Mouse (Mus musculus) neural tube, embryonic 15.5 days (tissue): ENCODE measurements at regions not wholly inside any gene's neighbourhood (a gene's known extent, or its start where the extent isn't known, plus 50 kb on each side); places are given as distances from the start of the nearest gene placed in this dataset.
A peak's percentile ranks its signal among the peaks of the same experiment; 100 is the strongest.

Source experiments
- ATAC-seq: fragments of 200-750 bp; cut with Nextera tagmentation; 2 replicates; pipeline ENCODE4 v1.8.0; 2017; ENCODE audit warnings: mild to moderate bottlenecking, moderate TSS enrichment, moderate library complexity; ENCODE audit not compliant: low FRiP score
- H3K27ac ChIP-seq: fragments of 300-500 bp; sonication (generic); replicated peaks from 2 replicates; pipeline ENCODE4 v1.5.1; 2015; ENCODE audit warnings: mild to moderate bottlenecking, inconsistent platforms
- H3K27me3 ChIP-seq: fragments of 300-500 bp; sonication (generic); replicated peaks from 2 replicates; pipeline ENCODE4 v1.6.1; 2015; ENCODE audit warnings: inconsistent platforms
- H3K36me3 ChIP-seq: fragments of 300-500 bp; sonication (generic); 2 replicates; pipeline ENCODE4 v1.6.1; 2015; ENCODE audit warnings: inconsistent platforms
- H3K4me1 ChIP-seq: fragments of 300-500 bp; sonication (generic); 2 replicates; pipeline ENCODE4 v1.6.1; 2015; ENCODE audit warnings: inconsistent platforms
- H3K4me2 ChIP-seq: fragments of 300-500 bp; sonication (generic); 2 replicates; pipeline ENCODE4 v1.6.1; 2015; ENCODE audit warnings: inconsistent platforms, mild to moderate bottlenecking, moderate library complexity
- H3K4me3 ChIP-seq: fragments of 300-500 bp; sonication (generic); replicated peaks from 2 replicates; pipeline ENCODE4 v1.5.1; 2015; ENCODE audit warnings: mild to moderate bottlenecking, inconsistent platforms
- H3K9ac ChIP-seq: fragments of 300-500 bp; sonication (generic); replicated peaks from 2 replicates; pipeline ENCODE4 v1.6.1; 2015; ENCODE audit warnings: mild to moderate bottlenecking, inconsistent platforms
- H3K9me3 ChIP-seq: fragments of 300-500 bp; sonication (generic); replicated peaks from 2 replicates; pipeline ENCODE4 v1.6.1; 2016; ENCODE audit warnings: inconsistent platforms
- WGBS: fragments of 180-500 bp; shearing (Covaris S2); methylation state at CpG from one replicate; pipeline ENCODE4 v1.1.7; 2015; ENCODE audit warnings: mixed read lengths; 5-methylcytosine and 5-hydroxymethylcytosine counted together

GRCm38 (mm10) chr4:33812338-33812737 is 112.1 kb upstream of the Cnr1 start:
- no peak overlapping the region for H3K4me2 ChIP-seq
- WGBS, result 63% methylated on average over 1 of the region's 1 CpGs
- no peak for ATAC-seq
- H3K27me3 ChIP-seq, result 0 out of 2 replicates have a peak, but pooled peaks cover 2% of the 10 kb centered on the region
- H3K9me3 ChIP-seq, result no peaks in the 10 kb centered on the region
- H3K36me3 ChIP-seq, result no peaks in the 10 kb centered on the region
- no peaks in the 10 kb centered on the region for H3K4me1 ChIP-seq
- H3K9ac ChIP-seq, result no peak overlapping the region
- no peak overlapping the region for H3K27ac ChIP-seq
- H3K4me3 ChIP-seq, result no peak overlapping the region

GRCm38 (mm10) chr4:33823850-33824249 is 100.5 kb upstream of the Cnr1 start:
- no peaks in the 10 kb centered on the region for H3K9me3 ChIP-seq
- WGBS, result 3% methylated on average over 5 of the region's 5 CpGs
- no peak for ATAC-seq

GRCm38 (mm10) chr4:33833134-33833533 is 91.3 kb upstream of the Cnr1 start:
- Histone ChIP-seq H3K27ac (no peak overlapping the region), H3K36me3 (no peaks in the 10 kb centered on the region), H3K4me3 (no peak overlapping the region), H3K9ac (no peak overlapping the region), H3K4me1 (no peaks in the 10 kb centered on the region), H3K27me3 (no peaks in the 10 kb centered on the region), H3K4me2 (no peak overlapping the region), H3K9me3 (no peaks in the 10 kb centered on the region)
- no peak for ATAC-seq
- WGBS, result 77% methylated on average over 7 of the region's 7 CpGs

More at GRCm38 (mm10) chr4:33823850-33824249, 100.5 kb upstream of the Cnr1 start:
- Histone ChIP-seq H3K9ac (no peak overlapping the region), H3K4me1 (peaks cover 6% of the 10 kb centered on the region; the same call in 1 of the 2 replicates), H3K4me3 (no peak overlapping the region), H3K4me2 (no peak overlapping the region), H3K27me3 (no peaks in the 10 kb centered on the region), H3K36me3 (no peaks in the 10 kb centered on the region), H3K27ac (no peak overlapping the region)

GRCm38 (mm10) chr4:33838436-33838835 is 86.0 kb upstream of the Cnr1 start:
- H3K27me3 ChIP-seq, result no peaks in the 10 kb centered on the region
- H3K9ac ChIP-seq, result no peak overlapping the region
- H3K9me3 ChIP-seq, result no peaks in the 10 kb centered on the region
- no peak overlapping the region for H3K4me3 ChIP-seq
- no peak overlapping the region for H3K4me2 ChIP-seq
- WGBS, result 90% methylated on average over 6 of the region's 6 CpGs
- H3K27ac ChIP-seq, result no peak overlapping the region
- no peak for ATAC-seq
- H3K36me3 ChIP-seq, result no peaks in the 10 kb centered on the region
- H3K4me1 ChIP-seq, result no peaks in the 10 kb centered on the region

GRCm38 (mm10) chr4:33840119-33840518 is 84.3 kb upstream of the Cnr1 start:
- Histone ChIP-seq H3K27ac (no peak overlapping the region), H3K9ac (no peak overlapping the region), H3K4me2 (peak overlapping the region; percentile 32), H3K9me3 (no peaks in the 10 kb centered on the region), H3K4me1 (no peaks in the 10 kb centered on the region), H3K36me3 (no peaks in the 10 kb centered on the region), H3K4me3 (no peak overlapping the region), H3K27me3 (no peaks in the 10 kb centered on the region)
- no peak for ATAC-seq
- WGBS, result 48% methylated on average over 14 of the region's 14 CpGs

- H3K4me2 ChIP-seq, result peak overlapping the region; percentile 18; the same call in 1 of the 2 replicates
- no peak overlapping the region for H3K9ac ChIP-seq
- H3K27me3 ChIP-seq, result no peaks in the 10 kb centered on the region
- no peaks in the 10 kb centered on the region for H3K9me3 ChIP-seq
- H3K27ac ChIP-seq, result peak overlapping the region; percentile 33; the same call in 1 of the 2 replicates
- no peak; the same call in 1 of the 2 replicates for ATAC-seq
- 24% methylated on average over 9 of the region's 9 CpGs for WGBS
- H3K36me3 ChIP-seq, result no peaks in the 10 kb centered on the region
- peaks cover 14% of the 10 kb centered on the region for H3K4me1 ChIP-seq
- H3K4me3 ChIP-seq, result no peak overlapping the region
These were observed 78.6 kb upstream of the Cnr1 start for GRCm38 (mm10) chr4:33845611-33846395.

GRCm38 (mm10) chr4:33850249-33850648 is 74.1 kb upstream of the Cnr1 start:
- peak; percentile 69 for ATAC-seq
- Histone ChIP-seq H3K9ac (no peak overlapping the region), H3K36me3 (no peaks in the 10 kb centered on the region), H3K4me3 (no peak overlapping the region), H3K4me2 (no peak overlapping the region), H3K27ac (no peak overlapping the region), H3K27me3 (no peaks in the 10 kb centered on the region), H3K4me1 (peaks cover 14% of the 10 kb centered on the region), H3K9me3 (no peaks in the 10 kb centered on the region)
- WGBS, result 29% methylated on average over 7 of the region's 7 CpGs

- H3K9ac ChIP-seq, result no peak overlapping the region
- H3K4me2 ChIP-seq, result no peak overlapping the region
- H3K27ac ChIP-seq, result no peak overlapping the region
- peaks cover 5% of the 10 kb centered on the region; the same call in 1 of the 2 replicates for H3K4me1 ChIP-seq
- no peaks in the 10 kb centered on the region for H3K9me3 ChIP-seq
- no peaks in the 10 kb centered on the region for H3K27me3 ChIP-seq
- WGBS, result 93% methylated on average over 5 of the region's 5 CpGs
- no peaks in the 10 kb centered on the region for H3K36me3 ChIP-seq
- no peak overlapping the region for H3K4me3 ChIP-seq
- ATAC-seq, result no peak
These were observed 72.1 kb upstream of the Cnr1 start for GRCm38 (mm10) chr4:33852294-33852693.

- Histone ChIP-seq H3K27ac (no peak overlapping the region), H3K36me3 (no peaks in the 10 kb centered on the region), H3K4me2 (no peak overlapping the region), H3K4me1 (no peaks in the 10 kb centered on the region), H3K9me3 (no peaks in the 10 kb centered on the region), H3K9ac (no peak overlapping the region), H3K4me3 (no peak overlapping the region), H3K27me3 (no peaks in the 10 kb centered on the region)
- ATAC-seq, result no peak
These were observed 69.3 kb upstream of the Cnr1 start for GRCm38 (mm10) chr4:33855112-33855511.

GRCm38 (mm10) chr4:33867126-33867525 is 57.3 kb upstream of the Cnr1 start:
- H3K27ac ChIP-seq, result no peak overlapping the region
- H3K4me2 ChIP-seq, result no peak overlapping the region
- ATAC-seq, result no peak
- H3K27me3 ChIP-seq, result no peaks in the 10 kb centered on the region
- no peak overlapping the region for H3K9ac ChIP-seq
- H3K4me1 ChIP-seq, result no peaks in the 10 kb centered on the region
- WGBS, result 100% methylated on average over 2 of the region's 2 CpGs
- H3K36me3 ChIP-seq, result no peaks in the 10 kb centered on the region
- H3K9me3 ChIP-seq, result no peaks in the 10 kb centered on the region
- no peak overlapping the region for H3K4me3 ChIP-seq

- Histone ChIP-seq H3K36me3 (no peaks in the 10 kb centered on the region), H3K4me3 (no peak overlapping the region), H3K9me3 (no peaks in the 10 kb centered on the region), H3K9ac (no peak overlapping the region), H3K27me3 (no peaks in the 10 kb centered on the region), H3K4me2 (no peak overlapping the region), H3K4me1 (no peaks in the 10 kb centered on the region), H3K27ac (no peak overlapping the region)
- 35% methylated on average over 5 of the region's 5 CpGs for WGBS
- no peak for ATAC-seq
These were observed 55.1 kb upstream of the Cnr1 start for GRCm38 (mm10) chr4:33869317-33869716.
